Mouse (Mus musculus) forebrain, postnatal 0 days (tissue): ENCODE data around the gene Rnf24. TPM values are rescaled to one million over a fixed set of nuclear protein-coding genes. Genes with fewer than 3 reads are reported as not detected.

Experiments
- ATAC-seq: fragments of 200-750 bp; cut with Nextera tagmentation; 2 replicates; pipeline ENCODE4 v1.8.0; 2017; ENCODE audit warnings: mild to moderate bottlenecking, moderate library complexity
- DNase-seq: peaks from one replicate; pipeline ENCODE4 v3.0.0-alpha.2; 2015
- H3K27ac ChIP-seq: fragments of 300-500 bp; sonication (generic); 2 replicates; pipeline ENCODE4 v1.5.1; 2014; ENCODE audit warnings: low read depth, mild to moderate bottlenecking, antibody characterized with exemption, low read length, moderate library complexity, mixed read lengths
- H3K27me3 ChIP-seq: fragments of 300-500 bp; sonication (generic); 2 replicates; pipeline ENCODE4 v1.6.1; 2014; ENCODE audit warnings: mild to moderate bottlenecking, low read length, mixed read lengths; ENCODE audit not compliant: insufficient read depth
- H3K36me3 ChIP-seq: fragments of 300-500 bp; sonication (generic); 2 replicates; pipeline ENCODE4 v1.6.1; 2014; ENCODE audit warnings: mild to moderate bottlenecking, moderate library complexity; ENCODE audit not compliant: insufficient read depth
- H3K4me1 ChIP-seq: fragments of 300-500 bp; sonication (generic); 2 replicates; pipeline ENCODE4 v1.6.1; 2014; ENCODE audit warnings: antibody characterized with exemption; ENCODE audit not compliant: insufficient read depth
- H3K4me2 ChIP-seq: fragments of 300-500 bp; sonication (generic); 2 replicates; pipeline ENCODE4 v1.6.1; 2014; ENCODE audit warnings: low read depth, mild to moderate bottlenecking, moderate library complexity
- H3K4me3 ChIP-seq: fragments of 300-500 bp; sonication (generic); 2 replicates; pipeline ENCODE4 v1.5.1; 2014; ENCODE audit warnings: low read depth, low read length, mixed read lengths
- H3K9ac ChIP-seq: fragments of 300-500 bp; sonication (generic); 2 replicates; pipeline ENCODE4 v1.6.1; 2014; ENCODE audit warnings: mild to moderate bottlenecking
- H3K9me3 ChIP-seq: fragments of 300-500 bp; sonication (generic); 2 replicates; pipeline ENCODE4 v1.6.1; 2016; ENCODE audit warnings: low read length
- CTCF ChIP-seq: sonication (generic); IDR thresholded peaks from 2 replicates; pipeline ENCODE4 v1.5.1; 2016; ENCODE audit warnings: antibody characterized with exemption, control low read depth, low read depth
- WGBS: fragments of 180-500 bp; shearing (Covaris S2); extraction: QIAGEN DNeasy Blood & Tissue Kit; methylation state at CpG from one replicate; pipeline ENCODE4 v1.1.7; 2014; 5-methylcytosine and 5-hydroxymethylcytosine counted together
- polyA plus RNA-seq: library from polyadenylated mRNA; unstranded; fragments of >200 nt; fragmentation: Nextera tagmentation; extraction: Ambion mirVana; gene quantifications from 2 replicates; pipeline ENCODE4 v1.2.1, GENCODE M21; 2015
- total RNA-seq: library from RNA; depleted of rRNA; stranded (reverse); fragments of >200 nt; gene quantifications from 2 replicates; pipeline ENCODE4 v1.2.3, GENCODE M21; 2014

The Rnf24 gene
- total and polyA plus RNA-seq, 2 experiments from 2014 or later: 11.8 to 24.4 TPM

- DNase-seq (no peak), ATAC-seq (no peak)
- TF ChIP-seq CTCF: no peak
- Histone ChIP-seq H3K4me3 (no peak overlapping the region), H3K27ac (no peak overlapping the region), H3K4me2 (no peak overlapping the region), H3K9me3 (no peaks in the 10 kb centered on the region), H3K36me3 (no peaks in the 10 kb centered on the region), H3K9ac (no peak overlapping the region), H3K27me3 (no peaks in the 10 kb centered on the region), H3K4me1 (no peaks in the 10 kb centered on the region)
- 64% methylated on average over 6 of the region's 6 CpGs for WGBS
These were observed 12.0 kb upstream of the Rnf24 start for GRCm38 (mm10) chr2:131364689-131365088.

- ATAC-seq: no peak
- no peaks in the 10 kb centered on the region for H3K4me1 ChIP-seq
- H3K9ac ChIP-seq: no peak overlapping the region
- no peaks in the 10 kb centered on the region for H3K9me3 ChIP-seq
- no peaks in the 10 kb centered on the region for H3K27me3 ChIP-seq
- no peaks in the 10 kb centered on the region for H3K36me3 ChIP-seq
- H3K4me2 ChIP-seq: no peak overlapping the region
- DNase-seq: no peak
- H3K4me3 ChIP-seq: no peak overlapping the region
- H3K27ac ChIP-seq: no peak overlapping the region
- no peak for TF ChIP-seq CTCF
These were observed 5.8 kb upstream of the Rnf24 start for GRCm38 (mm10) chr2:131358481-131358880.

GRCm38 (mm10) chr2:131354049-131354448, 1.4 kb upstream of the Rnf24 start:
- H3K4me1 ChIP-seq: peaks cover 6% of the 10 kb centered on the region
- 67% methylated on average over 6 of the region's 6 CpGs for WGBS
- DNase-seq (no peak), ATAC-seq (no peak)
- no peaks in the 10 kb centered on the region for H3K9me3 ChIP-seq
- no peaks in the 10 kb centered on the region for H3K27me3 ChIP-seq
- H3K4me3 ChIP-seq: no peak overlapping the region
- no peak overlapping the region for H3K4me2 ChIP-seq
- H3K36me3 ChIP-seq: no peaks in the 10 kb centered on the region
- no peak for TF ChIP-seq CTCF
- no peak overlapping the region for H3K27ac ChIP-seq
- H3K9ac ChIP-seq: no peak overlapping the region

GRCm38 (mm10) chr2:131353564-131353915, 848 bp upstream of the Rnf24 start:
- H3K9ac ChIP-seq: peak overlapping the region; percentile 95; the same call in 1 of the 2 replicates
- H3K36me3 ChIP-seq: no peaks in the 10 kb centered on the region
- H3K27me3 ChIP-seq: no peaks in the 10 kb centered on the region
- no peak for TF ChIP-seq CTCF
- WGBS: 4% methylated on average over 2 of the region's 3 CpGs
- H3K9me3 ChIP-seq: no peaks in the 10 kb centered on the region
- peak overlapping the region; percentile 58 for H3K4me2 ChIP-seq
- H3K4me1 ChIP-seq: peaks cover 6% of the 10 kb centered on the region
- DNase-seq: no peak
- ATAC-seq: no peak
- H3K4me3 ChIP-seq: peak overlapping the region; percentile 100; the same call in 1 of the 2 replicates
- no peak overlapping the region for H3K27ac ChIP-seq

- Histone ChIP-seq H3K4me3 (peak overlapping the region; percentile 100), H3K36me3 (no peaks in the 10 kb centered on the region), H3K4me2 (peak overlapping the region; percentile 58), H3K27ac (peak overlapping the region; percentile 93), H3K27me3 (no peaks in the 10 kb centered on the region), H3K9ac (peak overlapping the region; percentile 95), H3K9me3 (no peaks in the 10 kb centered on the region), H3K4me1 (peaks cover 6% of the 10 kb centered on the region)
- WGBS: 3% methylated on average over 45 of the region's 51 CpGs
- TF ChIP-seq CTCF: no peak
- ATAC-seq (peak; percentile 82), DNase-seq (peak; percentile 50)
These were observed 535 bp downstream of the Rnf24 start for GRCm38 (mm10) chr2:131351968-131352746.

GRCm38 (mm10) chr2:131351471-131351870, 1.2 kb downstream of the Rnf24 start:
- TF ChIP-seq CTCF: no peak
- no peaks in the 10 kb centered on the region for H3K9me3 ChIP-seq
- peaks cover 6% of the 10 kb centered on the region for H3K4me1 ChIP-seq
- peak overlapping the region; percentile 95 for H3K9ac ChIP-seq
- no peaks in the 10 kb centered on the region for H3K27me3 ChIP-seq
- 11% methylated on average over 10 of the region's 10 CpGs for WGBS
- H3K27ac ChIP-seq: peak overlapping the region; percentile 93
- H3K36me3 ChIP-seq: no peaks in the 10 kb centered on the region
- ATAC-seq: no peak
- peak overlapping the region; percentile 58 for H3K4me2 ChIP-seq
- no peak for DNase-seq
- peak overlapping the region; percentile 100 for H3K4me3 ChIP-seq

GRCm38 (mm10) chr2:131350301-131350700, 2.4 kb downstream of the Rnf24 start:
- no peak for ATAC-seq
- Histone ChIP-seq H3K9ac (no peak overlapping the region), H3K27me3 (no peaks in the 10 kb centered on the region), H3K4me1 (peaks cover 6% of the 10 kb centered on the region), H3K36me3 (no peaks in the 10 kb centered on the region), H3K4me3 (no peak overlapping the region), H3K27ac (no peak overlapping the region), H3K9me3 (no peaks in the 10 kb centered on the region), H3K4me2 (no peak overlapping the region)
- DNase-seq: no peak
- no peak for TF ChIP-seq CTCF
- 83% methylated on average over 6 of the region's 6 CpGs for whole genome bisulfite sequencing
